ENCODE assay signal across 7 mouse cellular contexts in genomic region chr4:63543746-63544493, GRCm38 (mm10). TPM values are rescaled to one million over a fixed set of nuclear protein-coding genes. Genes with fewer than 3 reads are reported as not detected.
A peak's percentile ranks its signal among the peaks of the same experiment; 100 is the strongest.
DNase-seq lines count a peak whose midpoint lies in the region; ATAC-seq and TF ChIP-seq lines count a peak whose summit lies in the region.

No protein-coding gene starts in this region.

- no peak overlapping the region for H3K9ac ChIP-seq in lung, embryonic 14.5 days
- no peak overlapping the region for H3K9ac ChIP-seq in limb, embryonic 15.5 days

- no peak for DNase-seq in lung, embryonic 14.5 days
- no peak for DNase-seq in lung, postnatal 25 days (ENCODE audit: low spot score)
- DNase-seq in cerebellum, postnatal 10 days = peak; percentile 61 to 65
- peak; percentile 26 for DNase-seq in heart, postnatal 4 days
- DNase-seq in urinary bladder, postnatal 25 days (ENCODE audit: low spot score) = no peak

- H3K27ac ChIP-seq in lung, embryonic 14.5 days (ENCODE audit: low read depth) = 0 out of 2 replicates have a peak overlapping the region, but pooled peaks have one; percentile 4
- H3K27ac ChIP-seq in limb, embryonic 15.5 days = peak overlapping the region; percentile 70

- H3K4me3 ChIP-seq in lung, embryonic 14.5 days (ENCODE audit: low read depth, low read length) = peak overlapping the region; percentile 90
- H3K4me3 ChIP-seq in limb, embryonic 15.5 days = peak overlapping the region; percentile 79

- 44% methylated on average over 10 of the region's 10 CpGs for WGBS in lung, embryonic 14.5 days
- 49% methylated on average over 10 of the region's 10 CpGs for WGBS in limb, embryonic 15.5 days

- H3K9me3 ChIP-seq in lung, embryonic 14.5 days (ENCODE audit: low read depth, low read length) = no peaks in the 10 kb centered on the region
- H3K9me3 ChIP-seq in limb, embryonic 15.5 days = no peaks in the 10 kb centered on the region

- peak overlapping the region; percentile 55 for H3K4me2 ChIP-seq in lung, embryonic 14.5 days
- H3K4me2 ChIP-seq in limb, embryonic 15.5 days = peak overlapping the region; percentile 34

- no peaks in the 10 kb centered on the region for H3K27me3 ChIP-seq in lung, embryonic 14.5 days (ENCODE audit: insufficient read depth, low read length)
- H3K27me3 ChIP-seq in limb, embryonic 15.5 days = no peaks in the 10 kb centered on the region

- ATAC-seq in lung, embryonic 14.5 days (ENCODE audit: insufficient read depth) = peak; percentile 65
- ATAC-seq in limb, embryonic 15.5 days (ENCODE audit: insufficient number of reproducible peaks, low FRiP score, low TSS enrichment, low read depth) = peak; percentile 32
- 0 out of 2 replicates have a peak, but pooled peaks have one; percentile 2 for ATAC-seq in monocyte, adult 5-6 weeks (replicated peaks; ENCODE audit: insufficient number of reproducible peaks, low FRiP score, low TSS enrichment, poor library complexity, severe bottlenecking)

- peak; percentile 29 for TF ChIP-seq CTCF in lung, embryonic 14.5 days (IDR thresholded peaks at IDR 0.05; ENCODE audit: low read depth)

- peaks cover 14% of the 10 kb centered on the region for H3K36me3 ChIP-seq in lung, embryonic 14.5 days (ENCODE audit: insufficient read depth)
- peaks cover 10% of the 10 kb centered on the region for H3K36me3 ChIP-seq in limb, embryonic 15.5 days

- peaks cover 13% of the 10 kb centered on the region for H3K4me1 ChIP-seq in lung, embryonic 14.5 days (ENCODE audit: insufficient read depth)
- peaks cover 29% of the 10 kb centered on the region for H3K4me1 ChIP-seq in limb, embryonic 15.5 days

RNA-seq across cellular contexts. Expression of gene Atp6v1g1, which starts 0.7 kb away (rescaled TPM):
- polyA plus RNA-seq in lung, embryonic 14.5 days (2014; fragmentation: Nextera tagmentation; extraction: Ambion mirVana) = 228 and 231 TPM in 2 replicates
- total RNA-seq in heart, postnatal 4 days (2021) = 100 to 1,000 TPM; 158 to 159 TPM
- polyA plus RNA-seq in limb, embryonic 15.5 days (2015; fragmentation: Nextera tagmentation; extraction: Ambion mirVana) = 315 and 319 TPM in 2 replicates
- total RNA-seq in monocyte, adult 5-6 weeks (2017) = 72.4 to 128 TPM (median 93.3 TPM) in 3 replicates

RNA-seq across cellular contexts. Expression of gene Tmem268, which starts 14.7 kb away (rescaled TPM):
- 8.2 and 8.5 TPM in 2 replicates for polyA plus RNA-seq in lung, embryonic 14.5 days (2014; fragmentation: Nextera tagmentation; extraction: Ambion mirVana)
- 1 to 10 TPM; 4.3 to 4.9 TPM for total RNA-seq in heart, postnatal 4 days (2021)
- 5.8 and 6.4 TPM in 2 replicates for polyA plus RNA-seq in limb, embryonic 15.5 days (2015; fragmentation: Nextera tagmentation; extraction: Ambion mirVana)
- total RNA-seq in monocyte, adult 5-6 weeks (2017) = 5.0 to 42.9 TPM (median 14.7 TPM) in 3 replicates

RNA-seq across cellular contexts. Expression of gene Whrn, which starts 48.1 kb away (rescaled TPM):
- polyA plus RNA-seq in lung, embryonic 14.5 days (2014; fragmentation: Nextera tagmentation; extraction: Ambion mirVana) = 4.5 and 4.7 TPM in 2 replicates
- total RNA-seq in heart, postnatal 4 days (2021) = 1 to 10 TPM; 5.1 to 8.9 TPM
- 3.6 and 4.8 TPM in 2 replicates for polyA plus RNA-seq in limb, embryonic 15.5 days (2015; fragmentation: Nextera tagmentation; extraction: Ambion mirVana)
- total RNA-seq in monocyte, adult 5-6 weeks (2017) = 0.78 to 3.2 TPM (median 0.85 TPM) in 3 replicates

Comparison
In these comparisons a context has a peak if more than half of its experiments do, and no peak if none do; other contexts are left out.
1. ATAC-seq: peak in every context shown above with its lines; median percentile 65 in lung, embryonic 14.5 days; 32 in limb, embryonic 15.5 days; 2 in monocyte, adult 5-6 weeks.
2. DNase-seq: peak in cerebellum, postnatal 10 days (2 of 2) and heart, postnatal 4 days (single experiment); none in lung, embryonic 14.5 days (single experiment), lung, postnatal 25 days (single experiment) and urinary bladder, postnatal 25 days (single experiment).